Mouse (Mus musculus) Patski (cell line): ENCODE results near the gene Arpc2. TPM values are rescaled to one million over a fixed set of nuclear protein-coding genes. Genes with fewer than 3 reads are reported as not detected.

Experiments
- ATAC-seq: fragments of 100-300 bp; one replicate; pipeline ENCODE4 v1.8.0; 2021
- CTCF ChIA-PET: fragments of 350-600 bp; sonication (Branson Sonifier 250); formaldehyde crosslinking; loops from one replicate; lab custom pipeline; 2022; ENCODE audit warnings: inconsistent platforms; lab: Charles Lee
- POLR2A ChIA-PET: fragments of 350-600 bp; sonication (Branson Sonifier 250); formaldehyde crosslinking; loops from one replicate; lab custom pipeline; 2022; ENCODE audit warnings: antibody characterized with exemption, inconsistent platforms; lab: Charles Lee
- DNase-seq: peaks from one replicate; pipeline ENCODE4 v3.0.0-alpha.2; 2011; ENCODE audit warnings: low read depth, low spot score
- H3K27me3 ChIP-seq: fragments of 371-371 bp; one replicate; pipeline ENCODE4 v1.5.1; 2021
- CTCF ChIP-seq: fragments of 100-300 bp; IDR thresholded peaks from one replicate; pipeline ENCODE4 v1.5.1; 2021
- in situ Hi-C: fragments of 300-500 bp; cut with MboI; formaldehyde crosslinking; loops from 3 replicates; pipeline ENCODE4 v1.11.1; 2018; ENCODE audit warnings: low pct_unique_long_range_greater_than_20kb, mixed read lengths
- polyA plus RNA-seq: library from polyadenylated mRNA; unstranded; gene quantifications from one replicate; pipeline ENCODE4 v1.2.3, GENCODE M21; 2021

The Arpc2 gene
- 419 TPM for polyA plus RNA-seq

- CTCF ChIA-PET, result interaction anchor here (1.1 kb wide), 1 partner anchor 15 kb away, joined by 3 read pairs; no protein-coding TSS in a partner anchor
- POLR2A ChIA-PET, result interaction anchor here (0.8 to 4.9 kb wide), 4 partner anchors 9 to 50 kb away, joined by 3 to 41 read pairs (median 4); no protein-coding TSS in a partner anchor
- DNase-seq, result peak; percentile 64
- H3K27me3 ChIP-seq, result no peaks in the 10 kb centered on the region
- in situ Hi-C loops, result no loop called here
- no peak for TF ChIP-seq CTCF
- peak; percentile 66 for ATAC-seq
These were observed at the start of gene Arpc2 for GRCm38 (mm10) chr1:74235938-74236589. Gene Arpc2 (plus strand): TSS chr1:74236084.

- in situ Hi-C loops, result no loop called here
- TF ChIP-seq CTCF, result no peak
- H3K27me3 ChIP-seq, result no peaks in the 10 kb centered on the region
- ATAC-seq (no peak), DNase-seq (no peak)
- CTCF ChIA-PET, result no interaction called here
- POLR2A ChIA-PET, result no interaction called here
These were observed 45.4 kb upstream of the Arpc2 start for GRCm38 (mm10) chr1:74190471-74190870.

- in situ Hi-C loops, result no loop called here
- no peak for ATAC-seq
- TF ChIP-seq CTCF, result no peak
- CTCF ChIA-PET, result no interaction called here
- no peak for DNase-seq
- POLR2A ChIA-PET, result no interaction called here
- no peaks in the 10 kb centered on the region for H3K27me3 ChIP-seq
These were observed 43.2 kb upstream of the Arpc2 start for GRCm38 (mm10) chr1:74192711-74193110.

GRCm38 (mm10) chr1:74194445-74194844 lies 41.4 kb upstream of the Arpc2 start, which contains the start of gene Cxcr1:
Gene Cxcr1 (minus strand): TSS chr1:74194631.
- CTCF ChIA-PET, result interaction anchor here (1.8 kb wide), 1 partner anchor 10 kb away, joined by 4 read pairs; no protein-coding TSS in a partner anchor
- TF ChIP-seq CTCF, result no peak
- DNase-seq (no peak), ATAC-seq (no peak)
- no peaks in the 10 kb centered on the region for H3K27me3 ChIP-seq
- in situ Hi-C loops, result no loop called here
- POLR2A ChIA-PET, result no interaction called here

- TF ChIP-seq CTCF, result peak; percentile 68
- CTCF ChIA-PET, result interaction anchor here (1.1 to 1.8 kb wide), 2 partner anchors 9 to 294 kb away, joined by 4 read pairs; no protein-coding TSS in a partner anchor
These were observed 39.9 kb upstream of the Arpc2 start for GRCm38 (mm10) chr1:74195961-74196360.

GRCm38 (mm10) chr1:74196621-74197419 lies 39.1 kb upstream of the Arpc2 start:
- ChIA-PET POLR2A (interaction anchor here (0.5 kb wide), 1 partner anchor 291 kb away, joined by 4 read pairs; no protein-coding TSS in a partner anchor), CTCF (interaction anchor here (0.9 kb wide), 1 partner anchor 165 kb away, joined by 3 read pairs; the partner anchor contains the start of gene Catip)
- in situ Hi-C loops, result no loop called here
- no peak for TF ChIP-seq CTCF
- H3K27me3 ChIP-seq, result no peaks in the 10 kb centered on the region
- DNase-seq, result no peak
- no peak for ATAC-seq

More at GRCm38 (mm10) chr1:74195961-74196360, 39.9 kb upstream of the Arpc2 start:
- in situ Hi-C loops, result no loop called here
- ATAC-seq (no peak), DNase-seq (no peak)
- POLR2A ChIA-PET, result interaction anchor here (0.6 kb wide), 1 partner anchor 18 kb away, joined by 5 read pairs; no protein-coding TSS in a partner anchor
- H3K27me3 ChIP-seq, result no peaks in the 10 kb centered on the region

GRCm38 (mm10) chr1:74197726-74198470 lies 38.0 kb upstream of the Arpc2 start:
- ChIA-PET CTCF (no interaction called here), POLR2A (no interaction called here)
- H3K27me3 ChIP-seq, result no peaks in the 10 kb centered on the region
- DNase-seq (no peak), ATAC-seq (no peak)
- no peak for TF ChIP-seq CTCF
- in situ Hi-C loops, result no loop called here

- CTCF ChIA-PET, result interaction anchor here (1.0 kb wide), 1 partner anchor 11 kb away, joined by 4 read pairs; no protein-coding TSS in a partner anchor
- no peak for DNase-seq
- POLR2A ChIA-PET, result no interaction called here
- no peak for TF ChIP-seq CTCF
- in situ Hi-C loops, result no loop called here
- ATAC-seq, result no peak
- H3K27me3 ChIP-seq, result no peaks in the 10 kb centered on the region
These were observed 36.8 kb upstream of the Arpc2 start for GRCm38 (mm10) chr1:74199046-74199445.

- no peak for TF ChIP-seq CTCF
- POLR2A ChIA-PET, result no interaction called here
- DNase-seq (no peak), ATAC-seq (no peak)
- in situ Hi-C loops, result no loop called here
- H3K27me3 ChIP-seq, result no peaks in the 10 kb centered on the region
- CTCF ChIA-PET, result no interaction called here
These were observed 34.6 kb upstream of the Arpc2 start for GRCm38 (mm10) chr1:74201048-74201844.
